Mouse (Mus musculus): ENCODE measurements around the gene Atpaf2. TPM values are rescaled to one million over a fixed set of nuclear protein-coding genes. Genes with fewer than 3 reads are reported as not detected.
"Not testable (repeated sequence)": the region's sequence is repeated elsewhere in the genome, so short reads cannot be mapped to it uniquely, and the experiment has no call there.

Gene Atpaf2
- 50.5 and 53.4 TPM in 2 replicates for polyA plus RNA-seq (2015; fragmentation: Nextera tagmentation; extraction: Ambion mirVana)

DNA sequence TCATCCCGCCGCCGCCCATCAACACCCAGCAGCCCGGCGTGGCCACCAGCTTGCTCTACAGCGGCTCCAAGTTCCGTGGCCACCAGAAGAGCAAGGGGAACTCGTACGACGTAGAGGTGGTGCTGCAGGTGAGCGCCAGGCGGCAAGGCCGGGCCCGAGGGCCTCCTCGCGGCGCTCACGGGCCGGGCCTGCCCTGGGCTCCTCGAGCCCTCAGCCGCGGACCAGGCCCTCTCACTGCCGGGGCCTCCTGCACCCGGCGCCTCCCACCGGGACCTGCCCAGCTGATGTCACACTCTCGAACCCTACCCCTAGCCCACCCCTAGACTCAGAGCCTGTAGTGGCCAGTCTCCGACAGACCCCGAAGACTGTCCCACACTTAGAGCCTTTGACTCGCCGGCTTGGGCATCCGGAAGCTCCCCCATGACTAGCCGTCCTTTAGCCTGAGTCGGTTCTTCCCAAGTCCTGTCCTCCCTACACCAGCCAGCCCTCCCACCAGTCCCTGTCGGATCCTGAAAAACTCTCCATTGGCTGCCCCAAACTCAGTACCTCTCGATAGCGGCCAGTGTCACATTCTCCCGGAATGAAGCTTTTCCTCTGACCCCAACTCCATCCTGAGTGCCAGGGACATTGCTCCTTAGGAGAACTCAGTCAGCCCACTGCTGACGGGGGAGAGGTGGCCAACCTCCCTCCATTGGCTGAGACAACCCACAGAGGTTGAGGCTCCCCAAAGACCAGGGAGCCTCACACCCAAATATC lies at the start of gene Atpaf2:
TSS of gene Atpaf2 (minus strand) at position 741 of the 756 bp plus-strand sequence.
- H3K27ac ChIP-seq (ENCODE audit: low read length) = peak within 1 kb of the TSS; percentile 84
- ATAC-seq = no peak; the same call in 1 of the 2 replicates
- peak within 1 kb of the TSS; percentile 93 for H3K4me3 ChIP-seq (replicated peaks; ENCODE audit: low read length)
- H3K27me3 ChIP-seq (replicated peaks; ENCODE audit: control insufficient read depth, insufficient read depth, low read length) = no peaks in the 10 kb centered on the region
- peak within 1 kb of the TSS; percentile 91 for H3K9ac ChIP-seq (replicated peaks; ENCODE audit: low read depth, low read length)
- peaks cover 27% of the 10 kb centered on the region for H3K4me1 ChIP-seq (replicated peaks; ENCODE audit: control insufficient read depth, insufficient read depth, low read length)
- H3K4me2 ChIP-seq (ENCODE audit: low read length) = peak within 1 kb of the TSS; percentile 90
- H3K36me3 ChIP-seq (ENCODE audit: control insufficient read depth, insufficient read depth) = no peaks in the 10 kb centered on the region
- 0% methylated on average over 39 of the region's 39 CpGs for whole genome bisulfite sequencing
- no peaks in the 10 kb centered on the region for H3K9me3 ChIP-seq (ENCODE audit: control insufficient read depth, low read length)

DNA sequence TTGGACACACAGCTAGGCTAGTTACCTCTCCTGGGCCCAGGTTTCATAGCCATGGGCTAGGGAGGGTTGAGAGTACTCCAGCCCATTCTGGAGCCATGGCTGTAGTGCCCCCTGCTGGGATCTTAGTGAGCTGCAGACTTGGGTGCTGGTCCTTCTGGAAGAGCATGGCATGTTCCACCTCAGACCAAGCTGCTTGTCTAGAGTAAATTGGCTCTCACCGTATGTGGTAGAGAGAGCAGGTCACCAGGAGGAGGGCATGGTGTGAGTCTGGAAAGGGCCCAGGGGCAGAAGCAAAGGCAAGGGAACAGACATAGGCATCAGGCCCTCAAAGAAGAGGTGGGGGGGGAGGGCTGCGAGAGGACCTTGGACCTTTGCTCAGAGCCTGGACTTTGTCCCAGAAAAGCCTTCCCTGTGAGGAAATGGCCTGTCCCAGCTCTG lies 47.7 kb upstream of the Atpaf2 start:
- no peak for ATAC-seq
- no peak overlapping the region for H3K9ac ChIP-seq (replicated peaks; ENCODE audit: low read depth, low read length)

DNA sequence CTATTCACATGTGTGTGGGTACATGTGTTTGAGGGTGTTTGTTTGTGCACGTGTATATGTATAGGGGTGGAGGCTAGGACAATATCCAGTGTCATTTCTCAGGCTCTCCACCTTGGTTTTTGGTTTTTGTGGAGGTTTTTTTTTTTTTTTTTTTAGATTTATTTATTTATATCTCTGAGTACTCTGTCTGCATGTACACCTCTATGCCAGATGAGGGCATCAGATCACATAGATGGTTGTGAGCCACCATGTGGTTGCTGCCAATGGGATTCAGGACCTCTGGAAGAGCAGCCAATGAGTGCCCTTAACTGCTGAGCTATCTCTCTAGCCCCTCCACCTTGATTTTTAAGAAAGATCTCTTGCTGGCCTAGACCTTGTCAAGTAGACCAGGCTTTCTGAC lies 39.7 kb upstream of the Atpaf2 start:
- no peak overlapping the region for H3K4me2 ChIP-seq (ENCODE audit: low read length)
- no peak overlapping the region for H3K9ac ChIP-seq (replicated peaks; ENCODE audit: low read depth, low read length)
- H3K36me3 ChIP-seq (ENCODE audit: control insufficient read depth, insufficient read depth) = peaks cover 36% of the 10 kb centered on the region
- no peak overlapping the region for H3K27ac ChIP-seq (ENCODE audit: low read length)
- H3K27me3 ChIP-seq (replicated peaks; ENCODE audit: control insufficient read depth, insufficient read depth, low read length) = no peaks in the 10 kb centered on the region
- no peak overlapping the region for H3K4me3 ChIP-seq (replicated peaks; ENCODE audit: low read length)
- H3K4me1 ChIP-seq (replicated peaks; ENCODE audit: control insufficient read depth, insufficient read depth, low read length) = peaks cover 10% of the 10 kb centered on the region
- ATAC-seq = no peak
- no peaks in the 10 kb centered on the region for H3K9me3 ChIP-seq (ENCODE audit: control insufficient read depth, low read length)
- WGBS = 91% methylated on average over 1 of the region's 1 CpGs

More for the DNA sequence above, 47.7 kb upstream of the Atpaf2 start:
- H3K4me3 ChIP-seq (replicated peaks; ENCODE audit: low read length) = no peak overlapping the region
- H3K36me3 ChIP-seq (ENCODE audit: control insufficient read depth, insufficient read depth) = peaks cover 39% of the 10 kb centered on the region
- WGBS = 95% methylated on average over 2 of the region's 2 CpGs
- H3K27ac ChIP-seq (ENCODE audit: low read length) = no peak overlapping the region
- H3K4me1 ChIP-seq (replicated peaks; ENCODE audit: control insufficient read depth, insufficient read depth, low read length) = no peaks in the 10 kb centered on the region
- no peaks in the 10 kb centered on the region for H3K9me3 ChIP-seq (ENCODE audit: control insufficient read depth, low read length)
- H3K27me3 ChIP-seq (replicated peaks; ENCODE audit: control insufficient read depth, insufficient read depth, low read length) = no peaks in the 10 kb centered on the region
- no peak overlapping the region for H3K4me2 ChIP-seq (ENCODE audit: low read length)

DNA sequence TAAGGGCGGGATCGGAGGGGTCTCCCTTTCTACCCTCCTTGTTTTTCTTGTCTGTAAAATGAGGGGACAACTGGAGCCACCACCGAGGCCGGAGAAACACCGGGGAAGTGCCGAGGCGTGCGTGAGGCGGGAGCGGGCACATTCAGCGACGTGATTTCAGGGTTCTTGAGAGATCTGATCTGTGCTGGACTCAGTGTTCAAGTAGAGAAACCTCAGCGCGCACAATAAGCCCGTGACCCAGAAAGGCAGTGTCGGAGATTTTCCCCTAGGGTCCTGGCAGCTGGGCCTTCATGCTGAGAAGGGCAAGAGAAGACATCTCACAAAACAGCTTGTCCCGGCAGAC lies 36.5 kb upstream of the Atpaf2 start:
- peak overlapping the region; percentile 86 for H3K4me2 ChIP-seq (ENCODE audit: low read length)
- H3K9me3 ChIP-seq (ENCODE audit: control insufficient read depth, low read length) = no peaks in the 10 kb centered on the region
- peaks cover 10% of the 10 kb centered on the region for H3K4me1 ChIP-seq (replicated peaks; ENCODE audit: control insufficient read depth, insufficient read depth, low read length)
- 0 out of 2 replicates have a peak overlapping the region, but pooled peaks have one; percentile 43 for H3K27ac ChIP-seq (ENCODE audit: low read length)
- peaks cover 12% of the 10 kb centered on the region for H3K36me3 ChIP-seq (ENCODE audit: control insufficient read depth, insufficient read depth)
- H3K9ac ChIP-seq (replicated peaks; ENCODE audit: low read depth, low read length) = peak overlapping the region; percentile 73
- peak; percentile 24 for ATAC-seq
- under 1% methylated on average over 17 of the region's 17 CpGs for WGBS
- H3K4me3 ChIP-seq (replicated peaks; ENCODE audit: low read length) = peak overlapping the region; percentile 69
- no peaks in the 10 kb centered on the region for H3K27me3 ChIP-seq (replicated peaks; ENCODE audit: control insufficient read depth, insufficient read depth, low read length)

DNA sequence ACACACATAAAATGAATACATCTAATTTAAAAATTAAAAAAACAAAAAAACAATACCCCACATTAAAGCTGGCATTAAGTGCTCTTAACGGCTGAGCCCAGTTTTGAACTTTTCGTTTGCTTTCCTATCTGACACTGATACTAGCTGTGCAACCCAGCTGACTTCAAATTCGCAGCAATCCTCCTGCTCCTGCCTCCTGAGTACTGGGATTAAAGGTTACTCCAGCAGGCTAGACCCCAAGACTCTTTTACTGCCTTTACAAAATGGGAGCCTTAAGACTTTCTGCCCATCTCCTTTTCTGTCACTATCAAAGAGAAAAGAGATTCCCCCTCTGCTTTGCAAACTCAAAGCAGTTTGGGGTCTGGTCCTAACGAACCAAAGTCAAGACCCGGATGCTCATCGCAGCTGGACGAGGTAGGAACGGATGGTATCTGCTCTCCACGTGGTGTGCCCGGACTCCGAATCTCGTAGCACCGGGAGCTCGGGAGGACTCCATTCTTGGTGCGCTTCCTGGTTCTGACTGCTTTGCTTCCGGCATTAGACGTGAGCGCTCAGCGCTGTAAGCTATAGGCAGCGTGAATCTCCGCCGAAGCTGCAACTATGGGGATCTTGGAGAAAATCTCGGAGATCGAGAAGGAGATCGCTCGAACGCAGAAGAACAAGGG lies 36.0 kb upstream of the Atpaf2 start, which contains the start of gene Drg2:
TSS of gene Drg2 (plus strand) at position 512 of the 665 bp plus-strand sequence.
- H3K9ac ChIP-seq (replicated peaks; ENCODE audit: low read depth, low read length) = peak within 1 kb of the TSS; percentile 73
- peak within 1 kb of the TSS; percentile 86 for H3K4me2 ChIP-seq (ENCODE audit: low read length)
- peak; percentile 98 for ATAC-seq
- H3K27ac ChIP-seq (ENCODE audit: low read length) = peak within 1 kb of the TSS; percentile 43; the same call in 1 of the 2 replicates
- no peaks in the 10 kb centered on the region for H3K27me3 ChIP-seq (replicated peaks; ENCODE audit: control insufficient read depth, insufficient read depth, low read length)
- H3K36me3 ChIP-seq (ENCODE audit: control insufficient read depth, insufficient read depth) = peaks cover 9% of the 10 kb centered on the region
- peaks cover 10% of the 10 kb centered on the region for H3K4me1 ChIP-seq (replicated peaks; ENCODE audit: control insufficient read depth, insufficient read depth, low read length)
- 5% methylated on average over 27 of the region's 27 CpGs for WGBS
- no peaks in the 10 kb centered on the region for H3K9me3 ChIP-seq (ENCODE audit: control insufficient read depth, low read length)
- H3K4me3 ChIP-seq (replicated peaks; ENCODE audit: low read length) = peak within 1 kb of the TSS; percentile 69

DNA sequence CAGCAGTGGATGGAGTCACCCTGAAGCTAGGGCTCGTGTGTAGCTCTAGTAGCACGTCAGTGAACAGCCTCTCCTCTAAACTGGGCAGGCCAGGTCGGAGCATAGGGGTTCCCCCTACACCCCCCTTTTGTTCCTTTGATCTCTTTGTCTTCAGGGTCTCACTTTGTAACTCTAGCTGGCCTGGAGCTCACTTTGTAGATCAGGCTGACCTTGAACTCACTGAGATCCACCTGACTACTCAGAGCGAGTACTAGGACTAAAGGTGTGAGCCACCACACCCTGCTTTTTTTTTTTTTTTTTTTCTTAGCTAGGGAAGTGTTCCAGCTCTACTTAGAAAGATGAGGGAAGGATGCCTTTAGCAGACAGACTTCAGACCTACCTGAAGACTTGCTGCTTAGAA lies 25.8 kb upstream of the Atpaf2 start:
- Histone ChIP-seq H3K4me3 (replicated peaks; ENCODE audit: low read length) (no peak overlapping the region), H3K36me3 (ENCODE audit: control insufficient read depth, insufficient read depth) (peaks cover 13% of the 10 kb centered on the region), H3K27ac (ENCODE audit: low read length) (no peak overlapping the region), H3K9ac (replicated peaks; ENCODE audit: low read depth, low read length) (no peak overlapping the region), H3K4me1 (replicated peaks; ENCODE audit: control insufficient read depth, insufficient read depth, low read length) (no peaks in the 10 kb centered on the region), H3K9me3 (ENCODE audit: control insufficient read depth, low read length) (no peaks in the 10 kb centered on the region), H3K4me2 (ENCODE audit: low read length) (no peak overlapping the region), H3K27me3 (replicated peaks; ENCODE audit: control insufficient read depth, insufficient read depth, low read length) (no peaks in the 10 kb centered on the region)
- no peak for ATAC-seq
- 67% methylated on average over 4 of the region's 4 CpGs for WGBS

DNA sequence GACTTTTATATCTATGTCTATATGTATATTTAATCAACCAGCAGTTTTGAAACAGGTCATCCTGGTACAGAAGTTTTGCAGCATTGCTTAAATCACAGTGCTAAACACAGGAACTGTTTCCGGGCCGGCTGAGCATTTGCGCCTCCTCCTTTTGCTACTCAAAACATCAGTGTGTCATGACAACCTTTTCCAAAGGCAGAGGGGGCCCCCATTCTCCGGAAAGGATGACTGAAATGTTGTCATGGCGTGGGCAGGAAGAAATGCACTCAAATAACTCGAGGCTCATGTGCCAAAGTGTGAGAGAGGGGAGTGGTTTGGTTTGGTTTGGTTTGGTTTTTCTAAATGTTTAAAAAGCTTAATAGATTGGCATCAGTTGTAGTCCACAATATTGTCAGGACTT lies 24.6 kb upstream of the Atpaf2 start:
- ATAC-seq = no peak
- Histone ChIP-seq H3K9ac (replicated peaks; ENCODE audit: low read depth, low read length) (no peak overlapping the region), H3K4me3 (replicated peaks; ENCODE audit: low read length) (no peak overlapping the region), H3K4me2 (ENCODE audit: low read length) (no peak overlapping the region), H3K27ac (ENCODE audit: low read length) (no peak overlapping the region), H3K36me3 (ENCODE audit: control insufficient read depth, insufficient read depth) (peaks cover 13% of the 10 kb centered on the region), H3K27me3 (replicated peaks; ENCODE audit: control insufficient read depth, insufficient read depth, low read length) (no peaks in the 10 kb centered on the region), H3K9me3 (ENCODE audit: control insufficient read depth, low read length) (no peaks in the 10 kb centered on the region), H3K4me1 (replicated peaks; ENCODE audit: control insufficient read depth, insufficient read depth, low read length) (no peaks in the 10 kb centered on the region)
- WGBS = 90% methylated on average over 6 of the region's 6 CpGs

DNA sequence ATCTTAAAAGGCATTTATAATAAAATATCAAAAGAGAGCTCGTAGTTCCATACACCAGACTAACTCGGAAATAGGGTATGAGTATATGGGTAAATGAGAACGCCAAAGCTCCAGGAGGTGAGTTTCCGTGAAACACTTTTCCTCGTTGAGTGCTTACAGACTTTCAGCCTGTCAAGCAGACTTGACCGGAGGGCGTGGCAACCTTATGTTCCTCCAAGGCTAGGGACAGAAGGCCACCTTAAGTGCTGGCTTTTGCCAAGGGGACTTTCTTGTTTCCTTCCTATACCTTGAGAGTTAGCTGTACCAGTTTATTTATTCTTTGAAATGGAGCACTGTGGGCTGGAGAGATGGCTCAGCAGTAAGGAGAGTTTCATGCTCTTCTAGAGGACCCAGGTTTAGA lies 21.9 kb upstream of the Atpaf2 start:
- Histone ChIP-seq H3K4me1 (replicated peaks; ENCODE audit: control insufficient read depth, insufficient read depth, low read length) (no peaks in the 10 kb centered on the region), H3K9me3 (ENCODE audit: control insufficient read depth, low read length) (no peaks in the 10 kb centered on the region), H3K27me3 (replicated peaks; ENCODE audit: control insufficient read depth, insufficient read depth, low read length) (no peaks in the 10 kb centered on the region), H3K4me2 (ENCODE audit: low read length) (no peak overlapping the region), H3K36me3 (ENCODE audit: control insufficient read depth, insufficient read depth) (peaks cover 24% of the 10 kb centered on the region), H3K9ac (replicated peaks; ENCODE audit: low read depth, low read length) (no peak overlapping the region), H3K4me3 (replicated peaks; ENCODE audit: low read length) (no peak overlapping the region), H3K27ac (ENCODE audit: low read length) (no peak overlapping the region)
- ATAC-seq = no peak
- 47% methylated on average over 7 of the region's 7 CpGs for WGBS

DNA sequence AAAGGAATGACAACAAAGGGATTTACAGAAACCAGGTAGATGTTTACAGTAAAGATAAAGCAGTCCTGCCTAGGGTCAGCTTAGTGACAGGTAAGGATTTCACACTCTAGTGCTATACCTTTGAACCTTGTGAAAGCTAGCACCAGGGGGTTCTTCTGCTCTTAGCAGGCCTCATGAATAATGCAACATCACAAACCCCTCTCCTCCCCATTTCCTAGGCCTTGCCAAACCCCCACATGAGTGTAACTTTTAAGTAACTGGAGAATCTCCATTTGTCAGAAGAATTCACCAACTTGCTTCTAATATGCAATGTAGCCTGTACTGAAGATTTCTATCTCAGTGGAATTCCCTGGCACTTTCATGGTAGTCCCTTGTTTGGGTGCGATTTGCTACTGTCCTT lies 21.4 kb upstream of the Atpaf2 start:
- WGBS = 21% methylated on average over 1 of the region's 1 CpGs
- ATAC-seq; H3K27ac ChIP-seq (ENCODE audit: low read length); H3K9me3 ChIP-seq (ENCODE audit: control insufficient read depth, low read length); H3K4me2 ChIP-seq (ENCODE audit: low read length); H3K9ac ChIP-seq (replicated peaks; ENCODE audit: low read depth, low read length); H3K27me3 ChIP-seq (replicated peaks; ENCODE audit: control insufficient read depth, insufficient read depth, low read length); H3K4me3 ChIP-seq (replicated peaks; ENCODE audit: low read length); H3K4me1 ChIP-seq (replicated peaks; ENCODE audit: control insufficient read depth, insufficient read depth, low read length): not testable (repeated sequence)
- H3K36me3 ChIP-seq (ENCODE audit: control insufficient read depth, insufficient read depth) = peaks cover 24% of the 10 kb centered on the region
